Mouse (Mus musculus) hindbrain, postnatal 0 days (tissue): ENCODE data around the gene Colgalt2. TPM values are rescaled to one million over a fixed set of nuclear protein-coding genes. Genes with fewer than 3 reads are reported as not detected.

ENCODE experiments used
- ATAC-seq: fragments of 200-750 bp; cut with Nextera tagmentation; 2 replicates; pipeline ENCODE4 v1.8.0; 2017; ENCODE audit warnings: mild to moderate bottlenecking, moderate TSS enrichment, moderate library complexity
- DNase-seq: peaks from one replicate; pipeline ENCODE4 v3.0.0-alpha.2; 2015; ENCODE audit warnings: low spot score
- H3K27ac ChIP-seq: fragments of 300-500 bp; sonication (generic); 2 replicates; pipeline ENCODE4 v1.5.1; 2014; ENCODE audit warnings: mild to moderate bottlenecking
- H3K27me3 ChIP-seq: fragments of 300-500 bp; sonication (generic); 2 replicates; pipeline ENCODE4 v1.6.1; 2014; ENCODE audit warnings: low read length, mixed read lengths; ENCODE audit not compliant: insufficient read depth
- H3K36me3 ChIP-seq: fragments of 300-500 bp; sonication (generic); 2 replicates; pipeline ENCODE4 v1.6.1; 2014; ENCODE audit warnings: low read length, mixed read lengths; ENCODE audit not compliant: insufficient read depth
- H3K4me1 ChIP-seq: fragments of 300-500 bp; sonication (generic); 2 replicates; pipeline ENCODE4 v1.6.1; 2014; ENCODE audit warnings: antibody characterized with exemption, low read length, mixed read lengths; ENCODE audit not compliant: insufficient read depth
- H3K4me2 ChIP-seq: fragments of 300-500 bp; sonication (generic); 2 replicates; pipeline ENCODE4 v1.6.1; 2014; ENCODE audit warnings: low read depth, mild to moderate bottlenecking, low read length, moderate library complexity, mixed read lengths
- H3K4me3 ChIP-seq: fragments of 300-500 bp; sonication (generic); 2 replicates; pipeline ENCODE4 v1.5.1; 2014; ENCODE audit warnings: low read length
- H3K9ac ChIP-seq: fragments of 300-500 bp; sonication (generic); replicated peaks from 2 replicates; pipeline ENCODE4 v1.6.1; 2014; ENCODE audit warnings: mild to moderate bottlenecking, low read length, moderate library complexity, mixed read lengths
- H3K9me3 ChIP-seq: fragments of 300-500 bp; sonication (generic); 2 replicates; pipeline ENCODE4 v1.6.1; 2016; ENCODE audit warnings: low read length, mixed read lengths
- CTCF ChIP-seq: IDR thresholded peaks from 2 replicates; pipeline ENCODE4 v1.5.1; 2016; ENCODE audit warnings: antibody characterized with exemption, control low read depth, low read depth
- WGBS: fragments of 180-500 bp; shearing (Covaris S2); extraction: QIAGEN DNeasy Blood & Tissue Kit; methylation state at CpG from one replicate; pipeline ENCODE4 v1.1.7; 2014; 5-methylcytosine and 5-hydroxymethylcytosine counted together
- polyA plus RNA-seq: library from polyadenylated mRNA; unstranded; fragments of >200 nt; fragmentation: Nextera tagmentation; extraction: Ambion mirVana; gene quantifications from 2 replicates; pipeline ENCODE4 v1.2.1, GENCODE M21; 2015
- total RNA-seq: library from RNA; depleted of rRNA; stranded (reverse); fragments of >200 nt; gene quantifications from 2 replicates; pipeline ENCODE4 v1.2.3, GENCODE M21; 2014; rRNA removed

Colgalt2 gene
- total and polyA plus RNA-seq, 2 experiments from 2014 or later, result 3.4 to 6.6 TPM

GRCm38 (mm10) chr1:152555944-152556573, 156.4 kb downstream of the Colgalt2 start:
- Histone ChIP-seq H3K36me3 (peaks cover 10% of the 10 kb centered on the region; the same call in 1 of the 2 replicates), H3K27ac (peak overlapping the region; percentile 57), H3K27me3 (no peaks in the 10 kb centered on the region), H3K4me2 (peak overlapping the region; percentile 25), H3K4me3 (no peak overlapping the region), H3K4me1 (peaks cover 13% of the 10 kb centered on the region), H3K9ac (no peak overlapping the region), H3K9me3 (no peaks in the 10 kb centered on the region)
- ATAC-seq, result peak; percentile 91
- no peak for TF ChIP-seq CTCF
- WGBS, result 11% methylated on average over 7 of the region's 7 CpGs
- DNase-seq, result peak; percentile 72

- Histone ChIP-seq H3K4me1 (peaks cover 13% of the 10 kb centered on the region), H3K9ac (no peak overlapping the region), H3K4me3 (no peak overlapping the region), H3K9me3 (no peaks in the 10 kb centered on the region), H3K27ac (peak overlapping the region; percentile 57), H3K36me3 (peaks cover 4% of the 10 kb centered on the region; the same call in 1 of the 2 replicates), H3K4me2 (peak overlapping the region; percentile 25), H3K27me3 (no peaks in the 10 kb centered on the region)
- ATAC-seq (peak; percentile 87), DNase-seq (peak; percentile 71)
- WGBS, result 20% methylated on average over 14 of the region's 14 CpGs
- no peak for TF ChIP-seq CTCF
These were observed 157.1 kb downstream of the Colgalt2 start for GRCm38 (mm10) chr1:152556576-152557281.

Other genes with a start within 250 kb of the Colgalt2 start
- gene Tsen15, start 13.1 kb upstream of the Colgalt2 start, total RNA-seq, result 27.1 and 49.8 TPM in 2 replicates
- gene Tsen15, start 13.1 kb upstream of the Colgalt2 start, polyA plus RNA-seq, result 49.1 and 50.8 TPM in 2 replicates